Mouse (Mus musculus) retina, adult 2 months (tissue): ENCODE measurements at regions not wholly inside any gene's neighbourhood (a gene's known extent, or its start where the extent isn't known, plus 50 kb on each side); places are given as distances from the start of the nearest gene placed in this dataset.

Experiments used
- DNase-seq: peaks from one replicate; pipeline ENCODE4 v3.0.0-alpha.2; 2012; ENCODE audit warnings: low read depth, low spot score

DNA sequence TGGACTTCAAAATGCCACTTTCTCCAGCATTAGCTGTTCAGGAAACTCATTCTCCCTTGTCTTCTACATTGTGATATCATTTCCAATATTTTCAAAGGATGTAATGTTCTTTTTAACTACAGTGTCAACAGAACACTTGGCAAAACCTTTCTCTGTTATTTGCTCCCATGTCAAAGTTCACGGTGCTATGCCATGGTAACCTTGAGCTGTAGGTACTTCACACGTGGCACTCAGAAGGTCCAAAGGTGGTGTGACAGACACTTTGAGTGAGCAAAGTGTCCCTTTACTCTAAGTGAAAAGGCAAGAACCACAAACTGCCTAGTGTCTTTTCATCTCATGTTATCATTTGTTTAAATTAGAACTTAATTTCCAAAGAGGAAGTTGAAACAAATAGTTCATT lies 53.3 kb upstream of the Tram2 start:
- DNase-seq = no peak

DNA sequence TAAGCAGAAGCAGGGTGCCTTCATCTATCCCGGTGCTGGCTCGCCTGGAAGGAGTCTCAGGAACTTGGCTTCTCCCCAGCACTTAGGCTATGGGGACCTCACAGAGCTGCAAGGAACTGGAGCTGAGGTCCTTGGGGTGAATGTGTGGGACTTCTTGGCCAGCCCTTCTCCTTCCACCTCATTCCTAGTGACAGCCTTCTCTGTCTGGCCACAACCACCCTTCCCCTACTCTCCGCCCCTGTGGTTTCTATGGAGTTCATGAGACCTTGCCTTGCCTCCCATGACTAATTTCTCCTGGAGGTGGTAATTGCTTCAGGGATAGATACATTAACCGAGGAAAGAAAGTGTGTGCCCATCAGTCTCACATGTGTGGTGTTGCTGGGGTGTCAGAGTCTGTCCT lies 67.9 kb upstream of the Tram2 start:
- no peak for DNase-seq

DNA sequence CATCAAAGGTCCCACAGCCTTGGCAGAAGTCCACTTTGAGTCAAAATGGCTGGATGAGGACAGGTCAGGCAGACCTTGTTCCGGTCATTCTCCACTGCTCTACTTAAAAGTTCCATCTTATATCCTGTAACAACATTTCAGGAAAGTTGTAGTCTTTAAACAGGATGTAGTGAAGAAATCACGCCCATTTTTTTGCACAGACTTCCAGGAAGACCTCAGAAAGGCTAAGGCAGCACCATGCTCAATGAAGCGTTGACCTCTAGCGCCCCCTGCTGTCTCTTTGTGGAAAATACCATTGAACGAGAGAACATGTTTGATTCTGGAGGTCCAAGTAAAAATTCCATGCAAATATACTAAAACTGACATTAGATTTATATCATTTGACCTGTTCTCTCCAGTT lies 56.6 kb upstream of the Tmem14a start:
- DNase-seq = peak; percentile 22

DNA sequence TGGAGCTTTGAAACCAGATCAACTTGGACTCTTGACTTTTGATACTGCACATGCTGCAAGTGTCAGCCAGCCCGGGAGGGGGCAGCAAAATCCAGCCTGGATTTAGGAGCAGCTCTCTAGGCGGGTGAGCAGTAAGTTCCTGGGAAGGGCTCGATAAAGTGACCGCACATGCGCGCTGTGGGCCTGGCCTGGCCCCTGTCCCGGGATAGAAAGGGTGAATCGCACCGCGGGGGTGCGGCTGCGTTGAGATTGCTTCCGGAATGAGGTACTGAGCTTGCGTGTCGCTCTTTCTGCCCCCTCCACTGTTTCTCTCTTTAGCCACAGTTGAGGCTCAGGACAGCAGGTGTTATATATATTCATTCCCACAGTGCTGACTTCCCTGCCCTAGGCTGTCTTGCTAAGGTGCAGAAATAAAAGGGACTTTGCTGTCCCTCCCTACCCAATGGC lies 52.1 kb upstream of the Tmem14a start:
- DNase-seq = peak; percentile 53

DNA sequence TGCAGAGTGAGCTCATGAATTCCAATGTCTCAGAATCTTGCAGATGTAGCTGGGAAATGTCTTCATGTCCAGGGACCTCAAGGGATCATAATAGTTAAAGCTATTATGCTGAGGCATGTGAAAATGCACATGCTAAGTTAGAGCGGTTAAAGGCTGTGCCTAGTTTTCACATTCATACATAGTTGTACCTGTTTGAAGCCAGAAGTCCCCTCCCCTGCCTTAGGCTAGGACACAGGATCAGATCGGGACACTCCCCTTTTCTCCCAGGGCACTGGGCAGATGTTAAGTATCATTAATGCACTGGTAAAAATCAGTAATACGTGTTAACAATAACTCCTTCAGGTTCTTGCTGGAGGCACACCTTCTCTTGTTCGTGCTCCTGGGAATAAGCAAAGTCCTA lies 51.6 kb upstream of the Tmem14a start:
- no peak for DNase-seq
